Mouse (Mus musculus) MEL (cell line): Measurements from ENCODE around the gene Atg7. TPM values are rescaled to one million over a fixed set of nuclear protein-coding genes. Genes with fewer than 3 reads are reported as not detected.

Experiments used
- DNase-seq: peaks from one replicate; pipeline ENCODE4 v3.0.0; 2011; ENCODE audit warnings: low read depth, low spot score
- H3K27ac ChIP-seq: 2 replicates; pipeline ENCODE4 v1.5.1; 2012; ENCODE audit warnings: low read depth, mild to moderate bottlenecking, control low read depth, low read length, moderate library complexity; ENCODE audit not compliant: control insufficient read depth
- H3K27me3 ChIP-seq, 2 experiments: fragments of 150-350 bp in 1 of 2; sonication (generic) in 1 of 2; 2 replicates each; pipeline ENCODE4 v1.6.1; 2012; ENCODE audit warnings: low read length in 2 of 2, mild to moderate bottlenecking in 2 of 2, improper control_type of control experiment in 1 of 2, moderate library complexity in 1 of 2; ENCODE audit not compliant: insufficient read depth in 2 of 2, control insufficient read depth in 1 of 2
- H3K36me3 ChIP-seq, 2 experiments: 2 replicates each; pipeline ENCODE4 v1.6.1; 2012 to 2014; ENCODE audit warnings: low read length in 2 of 2, improper control_type of control experiment in 1 of 2, inconsistent platforms in 1 of 2, mild to moderate bottlenecking in 1 of 2; ENCODE audit not compliant: insufficient read depth in 2 of 2, control insufficient read depth in 1 of 2
- H3K4me1 ChIP-seq, 2 experiments: fragments of 150-350 bp in 1 of 2; sonication (generic) in 1 of 2; 2 replicates each; pipeline ENCODE4 v1.6.1; 2012; ENCODE audit warnings: low read length in 2 of 2, improper control_type of control experiment in 1 of 2, mild to moderate bottlenecking in 1 of 2; ENCODE audit not compliant: insufficient read depth in 2 of 2, control insufficient read depth in 1 of 2
- H3K4me3 ChIP-seq, 2 experiments: fragments of 150-350 bp in 1 of 2; sonication (generic) in 1 of 2; 2 replicates each; pipeline ENCODE4 v1.5.1; 2012; ENCODE audit warnings: low read depth in 2 of 2, low read length in 2 of 2, mild to moderate bottlenecking in 2 of 2, moderate library complexity in 2 of 2, control low read depth in 1 of 2, improper control_type of control experiment in 1 of 2; ENCODE audit not compliant: control insufficient read depth in 1 of 2, insufficient read depth in 1 of 2
- H3K79me2 ChIP-seq: 2 replicates; pipeline ENCODE4 v1.6.1; 2012; ENCODE audit warnings: mild to moderate bottlenecking, low read length, moderate library complexity; ENCODE audit not compliant: control insufficient read depth, poor library complexity, insufficient read depth
- H3K9ac ChIP-seq: 2 replicates; pipeline ENCODE4 v1.6.1; 2012; ENCODE audit warnings: low read depth, mild to moderate bottlenecking, control low read depth, low read length, moderate library complexity; ENCODE audit not compliant: control insufficient read depth, poor library complexity, severe bottlenecking
- H3K9me3 ChIP-seq: fragments of 150-350 bp; sonication (generic); replicated peaks from 2 replicates; pipeline ENCODE4 v1.6.1; 2012; ENCODE audit warnings: mild to moderate bottlenecking, low read length, improper control_type of control experiment, moderate library complexity; ENCODE audit not compliant: insufficient read depth
- BHLHE40 ChIP-seq: IDR thresholded peaks from 2 replicates; pipeline ENCODE4 v1.6.1; 2012; ENCODE audit warnings: low read depth, mild to moderate bottlenecking, inconsistent platforms, low read length, improper control_type of control experiment, borderline replicate concordance
- CHD1 ChIP-seq: IDR thresholded peaks from 2 replicates; pipeline ENCODE4 v1.6.1; 2012; ENCODE audit warnings: low read depth, mild to moderate bottlenecking, inconsistent platforms, low read length, improper control_type of control experiment
- CHD2 ChIP-seq: IDR thresholded peaks from 2 replicates; pipeline ENCODE4 v1.6.1; 2011; ENCODE audit warnings: low read length, improper control_type of control experiment
- CTCF ChIP-seq, 3 experiments: IDR thresholded peaks in 2 of 3; conservative IDR thresholded peaks in 1 of 3; 2 replicates each; pipeline ENCODE4 v1.5.1; 2011 to 2012; ENCODE audit warnings: low read length in 3 of 3, low read depth in 2 of 3, mild to moderate bottlenecking in 2 of 3, improper control_type of control experiment in 1 of 3, inconsistent platforms in 1 of 3, mixed read lengths in 1 of 3, moderate library complexity in 1 of 3; ENCODE audit not compliant: control insufficient read depth in 1 of 3, insufficient read depth in 1 of 3, poor library complexity in 1 of 3, severe bottlenecking in 1 of 3
- E2F4 ChIP-seq: IDR thresholded peaks from 2 replicates; pipeline ENCODE4 v1.6.1; 2011; ENCODE audit warnings: low read depth, low read length, improper control_type of control experiment, borderline replicate concordance
- EP300 ChIP-seq, 2 experiments: IDR thresholded peaks; 2 replicates each; pipeline ENCODE4 v1.6.1; 2011; ENCODE audit warnings: improper control_type of control experiment in 2 of 2, low read length in 2 of 2, low read depth in 1 of 2, mild to moderate bottlenecking in 1 of 2
- ETS1 ChIP-seq: IDR thresholded peaks from 2 replicates; pipeline ENCODE4 v1.6.1; 2012; ENCODE audit warnings: low read depth, mild to moderate bottlenecking, inconsistent platforms, low read length, improper control_type of control experiment, moderate library complexity
- JUND ChIP-seq: IDR thresholded peaks from 2 replicates; pipeline ENCODE4 v1.6.1; 2011; ENCODE audit warnings: low read depth, mild to moderate bottlenecking, improper control_type of control experiment, low read length
- KAT2A ChIP-seq: conservative IDR thresholded peaks from 2 replicates; pipeline ENCODE4 v1.6.1; 2012; ENCODE audit warnings: low read depth, low read length, improper control_type of control experiment, inconsistent platforms
- MEF2A ChIP-seq: IDR thresholded peaks from 2 replicates; pipeline ENCODE4 v1.6.1; 2014; ENCODE audit warnings: low read depth, mild to moderate bottlenecking, inconsistent platforms, low read length, improper control_type of control experiment; ENCODE audit not compliant: poor library complexity, insufficient replicate concordance, severe bottlenecking; ENCODE audit errors: extremely low read depth
- MXI1 ChIP-seq: IDR thresholded peaks from 2 replicates; pipeline ENCODE4 v1.6.1; 2011; ENCODE audit warnings: mild to moderate bottlenecking, low read depth, low read length, improper control_type of control experiment
- MYB ChIP-seq: IDR thresholded peaks from 2 replicates; pipeline ENCODE4 v1.6.1; 2011; ENCODE audit warnings: mild to moderate bottlenecking, low read depth, low read length, improper control_type of control experiment
- MYC ChIP-seq: IDR thresholded peaks from 2 replicates; pipeline ENCODE4 v1.6.1; 2011; ENCODE audit warnings: low read depth, mild to moderate bottlenecking, low read length, improper control_type of control experiment, moderate library complexity
- NELFE ChIP-seq: IDR thresholded peaks from 2 replicates; pipeline ENCODE4 v1.6.1; 2011; ENCODE audit warnings: low read depth, low read length, improper control_type of control experiment
- NRF1 ChIP-seq: IDR thresholded peaks from 2 replicates; pipeline ENCODE4 v1.6.1; 2014; ENCODE audit warnings: low read depth, mild to moderate bottlenecking, inconsistent platforms, low read length, improper control_type of control experiment, moderate library complexity; ENCODE audit not compliant: poor library complexity, insufficient read depth, severe bottlenecking
- POLR2A ChIP-seq, 2 experiments: IDR thresholded peaks; 2 replicates each; pipeline ENCODE4 v1.6.1; 2011 to 2012; ENCODE audit warnings: low read length in 2 of 2, mild to moderate bottlenecking in 2 of 2, control low read depth in 1 of 2, improper control_type of control experiment in 1 of 2, low read depth in 1 of 2, moderate library complexity in 1 of 2; ENCODE audit not compliant: control insufficient read depth in 1 of 2, insufficient read depth in 1 of 2, poor library complexity in 1 of 2
- POLR2AphosphoS5 ChIP-seq: IDR thresholded peaks from 2 replicates; pipeline ENCODE4 v1.6.1; 2012; ENCODE audit warnings: low read depth, borderline replicate concordance, mild to moderate bottlenecking, inconsistent platforms, low read length, moderate library complexity, mixed read lengths
- RAD21 ChIP-seq: IDR thresholded peaks from 2 replicates; pipeline ENCODE4 v1.6.1; 2011; ENCODE audit warnings: mild to moderate bottlenecking, low read depth, low read length, improper control_type of control experiment
- SIN3A ChIP-seq: IDR thresholded peaks from 2 replicates; pipeline ENCODE4 v1.6.1; 2012; ENCODE audit warnings: low read length, improper control_type of control experiment, inconsistent platforms
- SMC3 ChIP-seq: IDR thresholded peaks from 2 replicates; pipeline ENCODE4 v1.6.1; 2011; ENCODE audit warnings: low read depth, low read length, improper control_type of control experiment
- TAL1 ChIP-seq: IDR thresholded peaks from 2 replicates; pipeline ENCODE4 v1.6.1; 2012; ENCODE audit warnings: mild to moderate bottlenecking, inconsistent platforms, low read length, moderate library complexity, mixed read lengths
- TBP ChIP-seq: IDR thresholded peaks from 2 replicates; pipeline ENCODE4 v1.8.0; 2011; ENCODE audit warnings: low read depth, low read length, improper control_type of control experiment
- TCF12 ChIP-seq: IDR thresholded peaks from 2 replicates; pipeline ENCODE4 v1.6.1; 2014; ENCODE audit warnings: low read depth, mild to moderate bottlenecking, inconsistent platforms, low read length, improper control_type of control experiment, moderate library complexity
- USF1 ChIP-seq: IDR thresholded peaks from 2 replicates; pipeline ENCODE4 v1.6.1; 2014; ENCODE audit warnings: low read depth, mild to moderate bottlenecking, inconsistent platforms, low read length, improper control_type of control experiment, moderate library complexity
- USF2 ChIP-seq, 2 experiments: IDR thresholded peaks; 2 replicates each; pipeline ENCODE4 v1.6.1; 2011 to 2012; ENCODE audit warnings: improper control_type of control experiment in 2 of 2, low read length in 2 of 2, borderline replicate concordance in 1 of 2, inconsistent platforms in 1 of 2, low read depth in 1 of 2, mild to moderate bottlenecking in 1 of 2; ENCODE audit not compliant: insufficient read depth in 1 of 2
- ZC3H11A ChIP-seq: IDR thresholded peaks from 2 replicates; pipeline ENCODE4 v1.6.1; 2012; ENCODE audit warnings: low read depth, mild to moderate bottlenecking, inconsistent platforms, low read length, improper control_type of control experiment
- ZKSCAN1 ChIP-seq: IDR thresholded peaks from 2 replicates; pipeline ENCODE4 v1.6.1; 2012; ENCODE audit warnings: low read depth, mild to moderate bottlenecking, inconsistent platforms, low read length, improper control_type of control experiment, moderate library complexity
- ZNF384 ChIP-seq: IDR thresholded peaks from 2 replicates; pipeline ENCODE4 v1.6.1; 2012; ENCODE audit warnings: low read depth, mild to moderate bottlenecking, inconsistent platforms, low read length, improper control_type of control experiment
- polyA plus RNA-seq, 2 experiments: library from polyadenylated mRNA; stranded (reverse) in 1 of 2; unstranded in 1 of 2; fragments of >175 nt in 1 of 2; fragments of >200 nt in 1 of 2; gene quantifications; 2 replicates each; pipeline versions ENCODE4 v1.2.1 to v1.2.4; 2012; ENCODE audit warnings: low replicate concordance in 2 of 2, low read depth in 1 of 2; ENCODE audit not compliant: insufficient read length in 2 of 2, insufficient read depth in 1 of 2, missing spikeins in 1 of 2
- total RNA-seq: library from RNA; depleted of rRNA; stranded (reverse); fragments of 300-350 nt; gene quantifications from 2 replicates; pipeline ENCODE4 v1.2.3, GENCODE M21; 2012

Atg7 gene
- total and polyA plus RNA-seq, 3 experiments: 14.6 TPM; not detected in 1

GRCm38 (mm10) chr6:114874138-114874928 lies 231.4 kb downstream of the Atg7 start:
- Histone ChIP-seq H3K79me2 (no peaks in the 10 kb centered on the region; the same call in 1 of the 2 replicates), H3K9me3 (no peaks in the 10 kb centered on the region), H3K27ac (peak overlapping the region; percentile 91), H3K4me1 (peaks cover 2 to 13% of the 10 kb centered on the region in 2 experiments), H3K27me3 (no peaks in the 10 kb centered on the region), H3K36me3 (peaks cover 0 to 5% of the 10 kb centered on the region in 2 experiments; a peak in 2 of 4 replicates), H3K4me3 (peak overlapping the region; percentile 62 to 65), H3K9ac (peak overlapping the region; percentile 65)
- DNase-seq: peak; percentile 52
- 0 out of 2 replicates have a peak, but pooled peaks have one; percentile 5 for TF ChIP-seq MXI1
- no peak for TF ChIP-seq TCF12
- TF ChIP-seq USF1: peak; percentile 76
- peak; percentile 81; the same call in 1 of the 2 replicates for TF ChIP-seq BHLHE40

GRCm38 (mm10) chr6:114875018-114875558 lies 232.2 kb downstream of the Atg7 start:
- peak; percentile 94 for DNase-seq
- H3K4me1 ChIP-seq: peaks cover 2 to 13% of the 10 kb centered on the region in 2 experiments
- H3K27ac ChIP-seq: peak overlapping the region; percentile 91
- H3K79me2 ChIP-seq: no peaks in the 10 kb centered on the region; the same call in 1 of the 2 replicates
- H3K9ac ChIP-seq: peak overlapping the region; percentile 65
- H3K9me3 ChIP-seq: no peaks in the 10 kb centered on the region
- H3K27me3 ChIP-seq: no peaks in the 10 kb centered on the region
- H3K4me3 ChIP-seq: peak overlapping the region; percentile 62 to 65
- peaks cover 0 to 5% of the 10 kb centered on the region in 2 experiments; a peak in 2 of 4 replicates for H3K36me3 ChIP-seq
- TF ChIP-seq USF2 (IDR thresholded peaks at IDR 0.05; ENCODE audit: borderline replicate concordance in 1 of 2, insufficient read depth in 1 of 2, low read depth in 1 of 2, low read length in 2 of 2) (no peak), MYB (no peak), JUND (no peak), POLR2AphosphoS5 (no peak), E2F4 (no peak; the same call in 1 of the 2 replicates), NRF1 (no peak), CTCF (IDR thresholded peaks at IDR 0.05 in 2 of 3, conservative IDR thresholded peaks at IDR 0.05 in 1 of 3; ENCODE audit: control insufficient read depth in 1 of 3, insufficient read depth in 1 of 3, low read depth in 2 of 3, low read length in 3 of 3, poor library complexity in 1 of 3, severe bottlenecking in 1 of 3) (no peak), KAT2A (no peak), MEF2A (no peak), POLR2A (IDR thresholded peaks at IDR 0.05; ENCODE audit: control insufficient read depth in 1 of 2, insufficient read depth in 1 of 2, low read depth in 1 of 2, low read length in 2 of 2, poor library complexity in 1 of 2) (peak in 1 of 2 experiments; percentile 58; a peak in 2 of 4 replicates), EP300 (IDR thresholded peaks at IDR 0.05; ENCODE audit: low read depth in 1 of 2, low read length in 2 of 2) (peak in 1 of 2 experiments; percentile 63), SIN3A (peak; percentile 92), ZC3H11A (no peak), NELFE (peak; percentile 6; the same call in 1 of the 2 replicates), ZNF384 (no peak), RAD21 (no peak), TBP (peak; percentile 96), TAL1 (no peak), MYC (peak; percentile 65; the same call in 1 of the 2 replicates), MXI1 (peak; percentile 85; the same call in 1 of the 2 replicates), CHD2 (no peak), USF1 (no peak), ZKSCAN1 (no peak), SMC3 (no peak), ETS1 (peak; percentile 81; the same call in 1 of the 2 replicates), CHD1 (no peak)
